Mouse (Mus musculus): ENCODE results near the gene Tcerg1l. TPM values are rescaled to one million over a fixed set of nuclear protein-coding genes. Genes with fewer than 3 reads are reported as not detected.

Gene Tcerg1l
- 6.1 TPM in 2 replicates for polyA plus RNA-seq (2012; rRNA removed)

- peak within 1 kb of the TSS; percentile 41 for H3K4me3 ChIP-seq (ENCODE audit: insufficient read depth, low read length)
- TF ChIP-seq POLR2A (IDR thresholded peaks at IDR 0.05; ENCODE audit: extremely low read depth, insufficient read depth, low read length): no peak
- no peak for TF ChIP-seq CTCF (IDR thresholded peaks at IDR 0.05; ENCODE audit: extremely low read depth, insufficient read depth, low read length)
- H3K4me1 ChIP-seq (ENCODE audit: control insufficient read depth, insufficient read depth, low read length): peaks cover 1% of the 10 kb centered on the region; the same call in 1 of the 2 replicates
- no peak within 1 kb of the TSS for H3K27ac ChIP-seq (ENCODE audit: insufficient read depth, low read length)
Observed at GRCm38 (mm10) chr7:138397485-138398181, at the start of gene Tcerg1l. Gene Tcerg1l, minus strand, starts transcription at chr7:138397730.

GRCm38 (mm10) chr7:138442096-138442495 is 44.6 kb upstream of the Tcerg1l start:
- Histone ChIP-seq H3K27ac (ENCODE audit: insufficient read depth, low read length) (no peak overlapping the region), H3K4me1 (ENCODE audit: control insufficient read depth, insufficient read depth, low read length) (no peaks in the 10 kb centered on the region), H3K4me3 (ENCODE audit: insufficient read depth, low read length) (no peak overlapping the region)
- TF ChIP-seq POLR2A (IDR thresholded peaks at IDR 0.05; ENCODE audit: extremely low read depth, insufficient read depth, low read length) (no peak), CTCF (IDR thresholded peaks at IDR 0.05; ENCODE audit: extremely low read depth, insufficient read depth, low read length) (no peak)

- TF ChIP-seq POLR2A (IDR thresholded peaks at IDR 0.05; ENCODE audit: extremely low read depth, insufficient read depth, low read length): no peak
- no peak for TF ChIP-seq CTCF (IDR thresholded peaks at IDR 0.05; ENCODE audit: extremely low read depth, insufficient read depth, low read length)
- no peak overlapping the region for H3K27ac ChIP-seq (ENCODE audit: insufficient read depth, low read length)
- no peaks in the 10 kb centered on the region for H3K4me1 ChIP-seq (ENCODE audit: control insufficient read depth, insufficient read depth, low read length)
- no peak overlapping the region for H3K4me3 ChIP-seq (ENCODE audit: insufficient read depth, low read length)
Observed at GRCm38 (mm10) chr7:138432541-138432940, 35.0 kb upstream of the Tcerg1l start.

- no peak overlapping the region for H3K4me3 ChIP-seq (ENCODE audit: insufficient read depth, low read length)
- no peak overlapping the region for H3K27ac ChIP-seq (ENCODE audit: insufficient read depth, low read length)
- no peaks in the 10 kb centered on the region for H3K4me1 ChIP-seq (ENCODE audit: control insufficient read depth, insufficient read depth, low read length)
- TF ChIP-seq CTCF (IDR thresholded peaks at IDR 0.05; ENCODE audit: extremely low read depth, insufficient read depth, low read length) (no peak), POLR2A (IDR thresholded peaks at IDR 0.05; ENCODE audit: extremely low read depth, insufficient read depth, low read length) (no peak)
Observed at GRCm38 (mm10) chr7:138431456-138431855, 33.9 kb upstream of the Tcerg1l start.

GRCm38 (mm10) chr7:138429916-138430315 is 32.4 kb upstream of the Tcerg1l start:
- TF ChIP-seq CTCF (IDR thresholded peaks at IDR 0.05; ENCODE audit: extremely low read depth, insufficient read depth, low read length): no peak
- no peak for TF ChIP-seq POLR2A (IDR thresholded peaks at IDR 0.05; ENCODE audit: extremely low read depth, insufficient read depth, low read length)
- Histone ChIP-seq H3K4me1 (ENCODE audit: control insufficient read depth, insufficient read depth, low read length) (no peaks in the 10 kb centered on the region), H3K27ac (ENCODE audit: insufficient read depth, low read length) (no peak overlapping the region), H3K4me3 (ENCODE audit: insufficient read depth, low read length) (no peak overlapping the region)

GRCm38 (mm10) chr7:138428826-138429225 is 31.3 kb upstream of the Tcerg1l start:
- peak; percentile 75 for TF ChIP-seq CTCF (IDR thresholded peaks at IDR 0.05; ENCODE audit: extremely low read depth, insufficient read depth, low read length)
- TF ChIP-seq POLR2A (IDR thresholded peaks at IDR 0.05; ENCODE audit: extremely low read depth, insufficient read depth, low read length): no peak
- Histone ChIP-seq H3K4me3 (ENCODE audit: insufficient read depth, low read length) (no peak overlapping the region), H3K27ac (ENCODE audit: insufficient read depth, low read length) (no peak overlapping the region), H3K4me1 (ENCODE audit: control insufficient read depth, insufficient read depth, low read length) (no peaks in the 10 kb centered on the region)

GRCm38 (mm10) chr7:138427441-138427840 is 29.9 kb upstream of the Tcerg1l start:
- H3K4me1 ChIP-seq (ENCODE audit: control insufficient read depth, insufficient read depth, low read length): no peaks in the 10 kb centered on the region
- no peak overlapping the region for H3K4me3 ChIP-seq (ENCODE audit: insufficient read depth, low read length)
- no peak overlapping the region for H3K27ac ChIP-seq (ENCODE audit: insufficient read depth, low read length)
- TF ChIP-seq CTCF (IDR thresholded peaks at IDR 0.05; ENCODE audit: extremely low read depth, insufficient read depth, low read length) (no peak), POLR2A (IDR thresholded peaks at IDR 0.05; ENCODE audit: extremely low read depth, insufficient read depth, low read length) (no peak)

- H3K4me3 ChIP-seq (ENCODE audit: insufficient read depth, low read length): no peak overlapping the region
- H3K4me1 ChIP-seq (ENCODE audit: control insufficient read depth, insufficient read depth, low read length): no peaks in the 10 kb centered on the region
- no peak overlapping the region for H3K27ac ChIP-seq (ENCODE audit: insufficient read depth, low read length)
- no peak for TF ChIP-seq POLR2A (IDR thresholded peaks at IDR 0.05; ENCODE audit: extremely low read depth, insufficient read depth, low read length)
- TF ChIP-seq CTCF (IDR thresholded peaks at IDR 0.05; ENCODE audit: extremely low read depth, insufficient read depth, low read length): no peak
Observed at GRCm38 (mm10) chr7:138413496-138413895, 16.0 kb upstream of the Tcerg1l start.

- Histone ChIP-seq H3K4me1 (ENCODE audit: control insufficient read depth, insufficient read depth, low read length) (no peaks in the 10 kb centered on the region), H3K4me3 (ENCODE audit: insufficient read depth, low read length) (no peak overlapping the region), H3K27ac (ENCODE audit: insufficient read depth, low read length) (no peak overlapping the region)
- TF ChIP-seq CTCF (IDR thresholded peaks at IDR 0.05; ENCODE audit: extremely low read depth, insufficient read depth, low read length): no peak
- no peak for TF ChIP-seq POLR2A (IDR thresholded peaks at IDR 0.05; ENCODE audit: extremely low read depth, insufficient read depth, low read length)
Observed at GRCm38 (mm10) chr7:138401641-138402040, 4.1 kb upstream of the Tcerg1l start.

Measured in cortical plate, adult 2 months (tissue).